Mouse (Mus musculus): ENCODE data around the gene Ncor2. TPM values are rescaled to one million over a fixed set of nuclear protein-coding genes. Genes with fewer than 3 reads are reported as not detected.

The Ncor2 gene
- polyA plus RNA-seq, 1 experiment = 7.2 TPM

GRCm38 (mm10) chr5:125066479-125067471 lies 112.2 kb downstream of the Ncor2 start:
- H3K36me3 ChIP-seq (ENCODE audit: control insufficient read depth) = peaks cover 25% of the 10 kb centered on the region
- peaks cover 4% of the 10 kb centered on the region for H3K4me1 ChIP-seq (ENCODE audit: control insufficient read depth)
- no peaks in the 10 kb centered on the region for H3K27me3 ChIP-seq (ENCODE audit: control insufficient read depth)
- H3K9me3 ChIP-seq (ENCODE audit: control insufficient read depth, low read length) = no peaks in the 10 kb centered on the region
- TF ChIP-seq GATA1 (IDR thresholded peaks at IDR 0.05; ENCODE audit: low read length) (no peak), TAL1 (IDR thresholded peaks at IDR 0.05; ENCODE audit: low read length) (no peak)
- H3K4me3 ChIP-seq (replicated peaks) = no peak overlapping the region

DNA sequence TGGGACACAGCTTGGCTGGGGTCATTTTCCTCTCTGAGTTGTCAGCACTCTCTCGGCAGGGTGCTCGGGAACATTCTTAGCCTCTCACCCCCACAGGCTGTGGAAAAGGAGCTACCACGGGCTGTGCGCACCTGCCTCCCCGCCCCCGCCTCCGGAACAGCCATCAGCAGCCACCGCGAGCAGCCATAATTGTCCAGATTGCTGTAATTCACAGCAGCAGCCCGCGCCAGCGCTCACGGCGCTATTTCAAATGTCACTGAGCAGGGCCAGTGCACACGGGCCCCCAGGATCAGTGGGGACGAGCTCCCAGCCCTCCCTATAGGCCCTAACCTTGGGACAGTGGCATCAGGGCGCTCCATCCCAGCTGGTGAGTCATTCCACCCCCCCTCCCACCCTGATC lies 116.0 kb downstream of the Ncor2 start:
- Histone ChIP-seq H3K36me3 (ENCODE audit: control insufficient read depth) (peaks cover 20% of the 10 kb centered on the region), H3K27me3 (ENCODE audit: control insufficient read depth) (peaks cover 23% of the 10 kb centered on the region), H3K4me1 (ENCODE audit: control insufficient read depth) (peaks cover 18% of the 10 kb centered on the region), H3K9me3 (ENCODE audit: control insufficient read depth, low read length) (no peaks in the 10 kb centered on the region), H3K4me3 (replicated peaks) (no peak overlapping the region)
- TF ChIP-seq GATA1 (IDR thresholded peaks at IDR 0.05; ENCODE audit: low read length) (no peak), TAL1 (IDR thresholded peaks at IDR 0.05; ENCODE audit: low read length) (no peak)

GRCm38 (mm10) chr5:125058267-125058668 lies 120.8 kb downstream of the Ncor2 start:
- peak overlapping the region; percentile 45 for H3K4me3 ChIP-seq (replicated peaks)
- H3K36me3 ChIP-seq (ENCODE audit: control insufficient read depth) = peaks cover 25% of the 10 kb centered on the region
- no peaks in the 10 kb centered on the region; the same call in 1 of the 2 replicates for H3K9me3 ChIP-seq (ENCODE audit: control insufficient read depth, low read length)
- TF ChIP-seq GATA1 (IDR thresholded peaks at IDR 0.05; ENCODE audit: low read length) (no peak), TAL1 (IDR thresholded peaks at IDR 0.05; ENCODE audit: low read length) (no peak)
- H3K27me3 ChIP-seq (ENCODE audit: control insufficient read depth) = peaks cover 38% of the 10 kb centered on the region
- peaks cover 62% of the 10 kb centered on the region for H3K4me1 ChIP-seq (ENCODE audit: control insufficient read depth)

- H3K9me3 ChIP-seq (ENCODE audit: control insufficient read depth, low read length) = no peaks in the 10 kb centered on the region; the same call in 1 of the 2 replicates
- TF ChIP-seq GATA1 (IDR thresholded peaks at IDR 0.05; ENCODE audit: low read length) (no peak), TAL1 (IDR thresholded peaks at IDR 0.05; ENCODE audit: low read length) (no peak)
- H3K36me3 ChIP-seq (ENCODE audit: control insufficient read depth) = peaks cover 28% of the 10 kb centered on the region
- H3K4me1 ChIP-seq (ENCODE audit: control insufficient read depth) = peaks cover 67% of the 10 kb centered on the region
- peak overlapping the region; percentile 45 for H3K4me3 ChIP-seq (replicated peaks)
- peaks cover 38% of the 10 kb centered on the region for H3K27me3 ChIP-seq (ENCODE audit: control insufficient read depth)
Observed at GRCm38 (mm10) chr5:125057555-125058266, 121.3 kb downstream of the Ncor2 start.

DNA sequence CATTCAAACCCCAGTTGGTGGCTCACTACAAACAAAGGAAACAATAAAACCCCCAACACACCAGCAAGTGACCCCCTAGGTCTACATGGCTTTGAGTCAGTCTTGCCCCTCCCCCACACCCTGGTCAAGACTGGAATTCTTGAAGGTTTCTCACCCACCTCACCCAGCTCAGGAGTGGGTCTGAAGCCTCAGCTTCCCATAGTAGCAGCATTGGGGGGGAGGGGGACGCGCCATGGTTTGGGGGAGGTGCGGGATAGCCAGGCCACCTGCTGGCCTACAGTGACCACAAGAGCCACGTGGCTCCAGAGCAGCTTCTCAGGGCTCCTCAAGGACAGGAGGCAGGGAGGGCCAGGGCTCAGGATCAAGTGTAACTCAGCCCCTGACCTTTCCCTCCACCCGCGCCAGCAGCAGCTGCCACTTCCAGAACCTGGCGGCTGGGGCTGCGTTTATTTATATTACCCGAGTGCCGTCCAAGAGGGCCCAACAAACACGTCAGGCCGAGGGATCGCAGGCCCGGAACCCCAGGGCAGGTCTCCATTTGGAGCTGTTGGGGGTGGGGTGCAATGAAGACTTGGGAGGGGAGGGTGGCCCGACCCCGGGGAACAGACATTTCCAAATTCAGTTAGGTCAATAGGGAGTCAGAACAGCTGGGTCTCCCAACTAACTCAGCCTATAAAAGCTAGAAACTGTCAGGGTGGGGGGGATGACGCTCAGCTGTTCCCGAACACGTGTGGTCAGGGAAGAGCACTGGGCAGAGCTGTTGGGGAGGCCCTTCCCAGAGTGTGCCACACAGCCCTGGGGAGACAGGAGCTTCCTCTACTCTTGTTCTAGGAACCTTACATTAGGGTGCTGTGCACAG lies 122.1 kb downstream of the Ncor2 start:
- Histone ChIP-seq H3K36me3 (ENCODE audit: control insufficient read depth) (peaks cover 36% of the 10 kb centered on the region), H3K4me3 (replicated peaks) (peak overlapping the region; percentile 45), H3K9me3 (ENCODE audit: control insufficient read depth, low read length) (no peaks in the 10 kb centered on the region; the same call in 1 of the 2 replicates), H3K4me1 (ENCODE audit: control insufficient read depth) (peaks cover 75% of the 10 kb centered on the region), H3K27me3 (ENCODE audit: control insufficient read depth) (peaks cover 38% of the 10 kb centered on the region)
- TF ChIP-seq TAL1 (IDR thresholded peaks at IDR 0.05; ENCODE audit: low read length) (no peak), GATA1 (IDR thresholded peaks at IDR 0.05; ENCODE audit: low read length) (no peak)

GRCm38 (mm10) chr5:125056331-125056695 lies 122.7 kb downstream of the Ncor2 start:
- H3K36me3 ChIP-seq (ENCODE audit: control insufficient read depth) = peaks cover 42% of the 10 kb centered on the region
- peaks cover 38% of the 10 kb centered on the region for H3K27me3 ChIP-seq (ENCODE audit: control insufficient read depth)
- no peak for TF ChIP-seq GATA1 (IDR thresholded peaks at IDR 0.05; ENCODE audit: low read length)
- TF ChIP-seq TAL1 (IDR thresholded peaks at IDR 0.05; ENCODE audit: low read length) = no peak
- H3K4me3 ChIP-seq (replicated peaks) = no peak overlapping the region
- H3K4me1 ChIP-seq (ENCODE audit: control insufficient read depth) = peaks cover 78% of the 10 kb centered on the region
- no peaks in the 10 kb centered on the region; the same call in 1 of the 2 replicates for H3K9me3 ChIP-seq (ENCODE audit: control insufficient read depth, low read length)

- Histone ChIP-seq H3K4me1 (ENCODE audit: control insufficient read depth) (peaks cover 78% of the 10 kb centered on the region), H3K9me3 (ENCODE audit: control insufficient read depth, low read length) (no peaks in the 10 kb centered on the region; the same call in 1 of the 2 replicates), H3K4me3 (replicated peaks) (no peak overlapping the region), H3K27me3 (ENCODE audit: control insufficient read depth) (peaks cover 38% of the 10 kb centered on the region), H3K36me3 (ENCODE audit: control insufficient read depth) (peaks cover 46% of the 10 kb centered on the region)
- TF ChIP-seq TAL1 (IDR thresholded peaks at IDR 0.05; ENCODE audit: low read length) (no peak), GATA1 (IDR thresholded peaks at IDR 0.05; ENCODE audit: low read length) (no peak)
Observed at GRCm38 (mm10) chr5:125055901-125056300, 123.1 kb downstream of the Ncor2 start.

- Histone ChIP-seq H3K36me3 (ENCODE audit: control insufficient read depth) (peaks cover 68% of the 10 kb centered on the region), H3K4me1 (ENCODE audit: control insufficient read depth) (peaks cover 96% of the 10 kb centered on the region), H3K4me3 (replicated peaks) (peak overlapping the region; percentile 47), H3K9me3 (ENCODE audit: control insufficient read depth, low read length) (no peaks in the 10 kb centered on the region; the same call in 1 of the 2 replicates), H3K27me3 (ENCODE audit: control insufficient read depth) (peaks cover 22% of the 10 kb centered on the region)
- TF ChIP-seq GATA1 (IDR thresholded peaks at IDR 0.05; ENCODE audit: low read length) (peak; percentile 60), TAL1 (IDR thresholded peaks at IDR 0.05; ENCODE audit: low read length) (no peak)
Observed at GRCm38 (mm10) chr5:125053661-125054060, 125.4 kb downstream of the Ncor2 start.
